Mouse (Mus musculus): Measurements from ENCODE around the gene Carm1.
"Not testable (repeated sequence)": the region's sequence is repeated elsewhere in the genome, so short reads cannot be mapped to it uniquely, and the experiment has no call there.

The Carm1 gene

DNA sequence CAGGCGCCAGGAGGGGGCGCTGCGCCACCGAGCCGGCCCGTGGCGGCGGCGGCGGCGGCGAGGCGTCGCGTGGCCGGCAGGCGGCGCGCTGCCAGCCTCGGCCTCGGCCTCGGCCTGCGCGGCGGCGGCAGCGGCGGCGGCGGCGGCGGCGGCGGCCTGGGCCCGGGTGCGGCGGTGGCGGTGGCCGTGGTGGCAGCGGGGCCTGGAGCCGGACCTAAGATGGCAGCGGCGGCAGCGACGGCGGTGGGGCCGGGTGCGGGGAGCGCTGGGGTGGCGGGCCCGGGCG is at the start of gene Carm1:
Gene Carm1 (plus strand): TSS at position 106 of the 286 bp plus-strand sequence.
- peak in 1 of 2 experiments; percentile 56 for DNase-seq (ENCODE audit: low spot score in 2 of 2)

DNA sequence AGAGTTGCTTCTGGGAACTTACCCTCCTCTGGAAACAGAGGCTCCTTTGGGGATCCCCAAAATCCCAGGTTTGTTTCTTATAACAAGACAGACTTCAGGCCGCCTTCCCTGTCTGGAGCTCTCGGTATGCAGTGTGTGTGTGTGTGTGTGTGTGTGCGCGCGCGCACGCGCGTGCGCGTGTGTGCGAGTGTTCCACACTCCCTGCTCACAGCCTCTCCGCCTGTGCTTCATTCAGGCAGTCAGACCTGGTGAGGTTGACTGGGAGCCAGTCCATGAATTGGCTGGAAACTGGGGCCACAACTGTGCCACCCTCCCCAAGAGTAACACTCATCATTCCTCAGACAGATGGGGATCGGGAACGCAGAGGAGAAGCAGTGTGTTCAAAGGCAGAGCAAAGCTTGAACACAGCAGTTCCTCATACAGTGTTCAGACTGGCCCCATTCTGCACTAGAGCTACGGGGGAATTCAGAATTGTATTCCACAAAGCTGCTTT is 49.6 kb upstream of the Carm1 start:
- no peak for DNase-seq (ENCODE audit: low spot score in 2 of 2)

DNA sequence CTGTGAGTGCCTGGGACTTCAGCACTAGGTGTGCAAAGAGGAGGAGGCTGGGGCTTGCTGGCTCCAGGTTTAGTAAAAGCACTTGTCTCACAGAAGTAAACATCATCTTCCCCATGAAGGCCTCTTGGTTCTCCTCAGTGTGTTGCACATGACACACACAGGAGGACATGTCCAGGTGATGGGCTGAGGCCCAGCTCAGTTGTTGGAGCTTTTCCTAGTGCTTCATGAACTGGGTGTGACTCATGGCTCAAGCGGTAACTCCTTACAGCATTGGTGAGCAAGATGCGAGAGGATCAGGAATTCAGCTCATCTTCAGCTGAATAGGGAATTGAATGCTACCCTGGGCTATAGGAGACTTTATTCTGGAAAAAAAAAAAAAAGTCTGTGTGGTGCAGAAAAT is 49.0 kb upstream of the Carm1 start:
- no peak for DNase-seq (ENCODE audit: low spot score in 2 of 2)

DNA sequence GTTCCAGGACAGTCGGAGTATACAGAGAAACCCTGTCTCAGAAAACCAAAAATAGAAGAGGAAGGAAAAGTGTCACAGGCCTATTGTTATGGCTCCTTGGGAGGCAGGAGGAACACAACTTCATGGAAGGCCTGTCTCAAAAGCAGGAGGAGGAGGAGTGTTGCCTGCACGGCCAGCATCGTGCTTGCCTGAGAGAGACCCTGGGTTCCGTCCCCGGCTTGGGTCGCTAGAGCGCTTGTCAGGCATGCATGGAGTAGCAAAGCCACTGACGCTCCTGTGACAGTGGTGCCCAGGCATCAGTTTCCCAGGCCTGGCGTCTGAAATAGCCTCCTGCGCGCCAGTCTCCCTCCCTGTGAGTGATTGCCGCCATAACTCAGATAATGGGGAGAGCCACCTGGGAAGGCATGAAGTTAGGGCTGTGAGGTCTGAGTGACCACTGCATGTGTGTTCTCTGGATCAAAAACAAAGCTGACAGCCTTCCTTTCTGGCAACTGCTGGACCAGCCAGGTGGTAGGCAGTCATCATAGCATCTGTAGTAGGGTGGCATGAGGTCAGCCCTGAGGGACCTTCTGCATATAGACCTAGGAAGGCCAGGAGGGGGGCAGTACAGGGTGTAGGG is 48.3 kb upstream of the Carm1 start:
- DNase-seq (ENCODE audit: low spot score in 2 of 2) = no peak

DNA sequence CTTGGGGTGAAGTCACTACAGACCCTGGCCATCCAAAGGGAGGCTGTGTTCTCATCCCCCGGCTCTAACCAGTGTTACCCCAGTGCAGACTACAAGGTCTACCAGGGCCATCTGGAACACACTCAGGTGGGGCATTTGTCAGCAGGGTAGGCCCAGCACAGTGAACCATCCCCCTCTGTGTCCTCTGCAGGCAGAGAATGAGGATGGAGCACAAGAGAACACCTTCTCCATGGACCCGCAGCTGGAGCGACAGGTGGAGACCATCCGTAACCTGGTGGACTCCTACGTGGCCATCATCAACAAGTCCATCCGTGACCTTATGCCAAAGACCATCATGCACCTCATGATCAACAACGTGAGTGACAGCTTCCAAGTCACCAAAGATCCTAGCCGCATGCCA is 43.3 kb upstream of the Carm1 start:
- DNase-seq (ENCODE audit: low spot score in 2 of 2) = no peak

DNA sequence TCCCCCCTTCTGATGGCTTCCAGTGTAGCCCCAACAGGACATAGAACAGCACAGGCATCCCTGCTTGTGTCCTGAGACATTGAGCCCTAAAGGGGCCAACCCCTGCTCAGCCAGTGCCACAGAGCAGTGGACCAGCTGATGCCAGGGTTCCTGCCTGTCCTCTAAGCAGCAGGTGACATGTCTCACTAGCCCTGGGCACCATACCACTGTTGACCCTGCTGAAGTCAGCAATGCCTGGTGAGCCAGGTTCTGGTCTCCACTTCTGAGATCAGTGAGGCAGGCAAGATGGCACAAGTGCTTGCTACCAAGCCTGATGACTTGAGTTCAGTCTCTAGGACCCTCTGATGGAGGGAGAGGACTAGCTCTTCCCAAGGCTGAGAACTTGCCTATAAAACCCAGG is 40.9 kb upstream of the Carm1 start:
- no peak for DNase-seq (ENCODE audit: low spot score in 2 of 2)

DNA sequence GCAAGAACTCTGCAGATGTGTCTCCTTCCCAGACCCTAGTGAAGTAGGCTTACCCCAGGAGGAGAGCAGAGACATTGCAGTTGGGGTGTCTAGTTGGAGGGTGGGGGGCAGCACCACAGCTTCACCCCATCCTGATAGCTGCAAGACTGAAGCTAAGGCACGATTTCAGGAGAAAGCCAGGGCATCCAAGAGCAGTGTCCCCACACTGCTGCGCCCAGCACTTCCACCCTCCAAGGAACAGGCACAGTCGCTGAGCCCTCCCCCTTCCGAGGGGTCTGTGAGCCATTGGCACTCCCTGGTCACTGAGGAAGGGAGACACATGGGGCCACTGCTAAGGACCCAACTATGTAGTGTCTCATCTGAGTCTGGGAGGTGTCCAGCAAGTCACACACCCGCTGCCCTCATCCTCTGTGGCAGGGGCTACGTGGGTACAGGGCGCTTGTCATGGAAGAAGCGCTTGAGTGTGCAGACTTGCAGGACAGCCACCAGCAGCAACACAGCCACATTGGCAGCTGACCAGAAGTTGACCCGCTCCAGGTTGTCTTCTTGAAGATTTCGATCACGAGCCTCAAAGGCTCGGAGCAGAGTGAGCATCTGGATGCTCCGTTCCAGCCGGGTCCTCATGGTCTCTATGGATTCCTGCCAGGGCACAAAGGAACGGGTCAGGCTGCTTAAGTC is 38.8 kb upstream of the Carm1 start:
- no peak for DNase-seq (ENCODE audit: low spot score in 2 of 2)

DNA sequence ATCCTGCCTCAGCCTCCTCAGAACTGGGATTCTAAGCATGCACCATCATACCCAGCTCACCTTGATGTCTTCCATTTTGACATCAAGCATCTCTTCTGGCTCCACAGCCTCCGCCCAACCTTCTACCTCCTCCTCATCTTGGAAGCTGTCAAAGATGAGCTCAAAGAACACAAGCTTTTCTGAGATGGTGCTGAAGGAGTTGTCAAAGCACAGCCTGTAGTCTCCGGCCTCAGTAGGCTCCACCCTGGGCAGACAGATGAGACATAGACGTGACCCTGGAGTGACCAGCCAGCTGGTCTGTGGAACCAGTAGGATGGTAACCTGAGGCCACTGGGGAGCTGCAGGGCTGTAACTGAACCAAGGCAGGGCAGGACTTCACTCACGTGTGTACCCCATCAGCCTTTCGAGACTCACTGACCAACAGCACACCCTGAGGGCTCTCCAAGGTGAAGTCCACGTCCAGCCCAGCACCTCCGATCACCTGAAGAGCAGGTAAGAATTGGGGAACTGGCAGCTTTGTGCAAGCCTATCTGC is 37.8 kb upstream of the Carm1 start:
- no peak for DNase-seq (ENCODE audit: low spot score in 2 of 2)

DNA sequence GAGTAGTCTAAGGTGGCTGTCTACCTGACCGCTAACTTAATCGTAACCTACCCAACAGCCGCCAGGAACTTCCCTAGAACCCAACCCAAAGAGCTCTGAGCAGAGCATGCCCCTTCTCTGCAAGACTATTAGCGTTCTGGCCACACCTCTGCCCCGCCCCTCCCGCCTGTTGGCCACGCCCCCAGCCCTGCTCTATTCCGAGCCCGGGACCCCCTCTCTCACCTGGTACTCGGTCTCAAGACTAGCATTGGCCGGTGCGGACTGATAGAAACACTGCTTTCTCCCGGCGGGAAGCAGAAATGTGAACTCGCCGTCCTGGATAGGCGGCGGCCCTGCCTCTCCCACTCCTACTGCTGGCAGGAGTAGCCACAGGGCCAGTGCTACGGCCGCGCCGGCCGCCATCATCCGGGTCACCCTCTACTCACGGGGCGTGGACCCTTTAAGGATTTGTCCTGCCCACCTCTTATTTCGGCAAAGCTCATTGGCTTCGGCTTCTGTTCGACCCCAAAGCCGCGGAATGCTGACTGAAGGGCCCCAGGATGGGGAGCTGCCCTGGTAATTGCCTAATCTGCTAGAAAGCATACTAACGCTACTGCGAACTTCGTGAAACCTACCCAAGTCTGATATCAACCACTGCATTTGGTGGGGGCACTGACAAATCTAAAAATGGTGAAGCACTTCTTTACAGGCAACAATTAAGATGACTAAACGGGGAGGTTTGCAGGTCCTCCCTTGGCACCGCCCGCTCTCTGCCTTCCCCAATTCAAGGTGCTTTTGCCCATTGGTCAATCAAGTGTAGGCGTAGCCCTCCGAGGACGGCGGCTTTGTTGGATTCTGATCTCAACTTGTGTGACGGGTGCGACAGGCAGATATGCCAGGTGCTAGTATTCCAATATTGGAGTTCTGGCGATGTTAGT is 36.7 kb upstream of the Carm1 start, which contains the start of gene Tmed1:
Gene Tmed1 (minus strand): TSS at position 481 of the 917 bp plus-strand sequence.
- peak; percentile 91 for DNase-seq (ENCODE audit: low spot score in 2 of 2)

DNA sequence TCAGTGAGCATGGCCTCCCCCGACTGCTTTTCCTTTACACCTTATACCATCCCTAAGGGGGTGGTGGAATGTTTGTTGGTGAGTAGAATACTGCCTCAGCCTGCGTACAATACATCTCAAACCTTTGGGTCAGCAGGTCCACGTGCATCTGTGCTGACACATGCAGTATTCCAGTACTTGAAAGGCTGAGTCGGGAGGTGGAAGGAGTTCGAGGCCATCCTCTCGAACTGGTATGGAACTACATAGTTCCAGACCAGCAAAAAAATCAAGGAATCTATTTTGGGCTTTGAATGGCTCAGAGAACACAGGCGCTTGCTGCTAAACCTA is 36.0 kb upstream of the Carm1 start:
- no peak for DNase-seq (ENCODE audit: low spot score in 2 of 2)

DNA sequence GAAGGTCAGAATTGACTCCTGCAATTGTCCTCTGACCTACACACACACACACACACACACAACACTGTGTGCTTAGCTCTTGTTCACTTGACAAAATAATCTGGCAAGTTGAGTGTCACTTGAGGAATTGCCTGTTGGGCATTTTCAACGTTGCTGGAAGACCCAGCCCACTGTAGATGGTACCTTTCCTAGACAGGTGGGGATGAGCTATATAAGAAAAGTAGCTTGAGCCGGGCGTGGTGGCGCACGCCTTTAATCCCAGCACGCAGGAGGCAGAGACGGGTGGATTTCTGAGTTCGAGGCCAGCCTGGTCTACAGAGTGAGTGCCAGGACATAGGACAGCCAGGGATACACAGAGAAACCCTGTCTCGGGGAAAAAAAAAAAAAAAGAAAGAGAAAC is 35.6 kb upstream of the Carm1 start:
- DNase-seq (ENCODE audit: low spot score in 2 of 2) = no peak

DNA sequence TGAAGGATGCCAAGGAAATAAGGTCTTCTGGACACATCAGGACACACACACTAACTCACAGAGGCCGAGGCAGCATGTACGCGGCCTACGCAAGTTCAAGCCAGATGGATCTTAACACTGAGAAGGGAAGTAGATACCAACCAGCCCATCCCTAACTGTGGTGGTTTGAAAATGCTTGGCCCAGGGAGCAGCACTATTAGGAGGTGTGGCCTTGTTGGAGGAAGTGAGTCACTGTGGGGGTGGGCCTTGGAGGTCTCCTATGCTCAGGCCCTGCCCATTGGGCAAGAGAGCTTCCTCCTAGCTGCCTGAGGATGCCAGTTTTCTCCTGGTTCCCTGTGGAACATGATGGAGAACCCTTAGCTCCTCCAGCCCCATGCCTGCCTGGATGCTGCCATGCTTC is 33.2 kb upstream of the Carm1 start:
- DNase-seq (ENCODE audit: low spot score in 2 of 2) = no peak

DNA sequence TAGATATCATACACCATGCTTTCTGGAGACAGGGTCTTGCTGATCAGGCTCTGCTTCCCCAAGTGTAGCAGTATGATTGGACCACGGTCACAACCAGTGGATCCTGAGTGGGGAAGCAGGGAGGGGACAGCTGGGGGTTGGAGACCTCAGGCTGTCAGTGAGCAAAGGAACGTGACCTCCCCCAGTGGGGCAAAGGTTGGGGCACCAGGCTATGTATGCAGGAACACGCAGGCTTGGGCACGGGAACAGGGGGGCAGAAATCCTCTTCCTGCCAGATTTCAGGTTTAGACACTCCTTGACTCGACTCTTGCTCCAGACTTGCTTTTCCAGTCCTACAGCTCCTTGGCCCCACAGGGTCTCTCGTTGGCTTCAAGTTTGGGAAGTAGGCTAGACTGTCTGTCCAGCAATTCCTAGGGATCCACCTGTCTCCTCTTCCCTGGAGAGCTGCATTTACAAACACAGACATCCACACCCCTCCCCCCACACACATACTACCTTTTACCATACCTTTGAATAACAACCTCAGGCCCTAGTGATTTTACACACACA is 28.7 kb upstream of the Carm1 start:
- DNase-seq (ENCODE audit: low spot score in 2 of 2) = no peak

DNA sequence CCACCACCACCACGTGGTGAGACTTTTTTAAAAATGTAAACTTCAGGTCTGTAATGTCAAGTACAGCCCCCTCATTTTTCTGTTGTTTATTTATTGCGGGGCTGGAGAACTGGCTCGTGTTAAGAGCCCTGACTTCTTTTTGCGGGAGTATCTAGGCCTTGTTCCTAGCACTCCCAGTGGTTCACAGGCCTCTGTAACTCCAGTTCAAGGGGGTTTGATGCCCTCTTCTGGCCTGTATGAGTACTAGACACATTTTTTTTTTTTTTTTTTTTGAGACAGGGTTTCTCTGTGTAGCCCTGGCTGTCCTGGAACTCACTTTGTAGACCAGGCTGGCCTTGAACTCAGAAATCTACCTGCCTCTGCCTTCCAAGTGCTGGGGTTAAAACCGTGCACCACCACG is 28.0 kb upstream of the Carm1 start:
- DNase-seq (ENCODE audit: low spot score in 2 of 2) = not testable (repeated sequence)

DNA sequence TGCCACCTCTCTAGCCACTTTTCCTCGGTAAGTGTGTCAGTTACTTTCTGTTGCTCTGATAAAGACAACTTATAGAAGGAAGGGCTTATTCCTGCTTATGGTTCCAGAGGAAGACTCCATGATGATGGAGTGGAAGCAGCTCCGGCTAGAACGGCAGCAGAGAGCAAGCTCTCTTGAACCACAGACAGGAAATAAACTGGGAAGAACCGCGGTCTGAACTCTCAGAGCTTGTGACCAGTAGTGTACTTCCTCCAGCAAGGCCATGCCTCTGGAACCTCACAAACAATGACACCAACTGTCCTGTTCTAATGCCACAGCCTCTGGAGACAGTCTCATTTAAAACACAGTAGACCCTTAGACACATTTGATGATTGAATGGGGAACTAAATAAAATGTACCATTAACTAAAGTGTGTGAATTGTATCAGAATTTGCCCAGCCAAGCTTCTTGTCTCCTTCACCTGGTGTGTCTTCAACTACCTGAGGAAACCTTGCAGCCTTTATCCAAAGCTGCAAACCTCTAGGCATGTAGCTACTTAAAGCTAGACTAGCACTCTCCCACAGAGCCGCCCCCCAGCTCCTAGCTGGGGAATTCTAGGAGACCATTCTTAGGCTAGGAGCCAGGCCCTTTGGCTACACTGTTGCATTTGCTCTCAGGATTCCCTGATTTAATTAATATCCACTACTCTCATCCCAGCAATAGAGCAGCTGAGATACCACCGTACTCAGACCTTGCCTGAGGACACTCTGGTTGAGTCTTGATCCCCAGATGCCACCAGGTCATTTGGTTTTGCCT is 21.4 kb upstream of the Carm1 start:
- no peak for DNase-seq (ENCODE audit: low spot score in 2 of 2)

DNA sequence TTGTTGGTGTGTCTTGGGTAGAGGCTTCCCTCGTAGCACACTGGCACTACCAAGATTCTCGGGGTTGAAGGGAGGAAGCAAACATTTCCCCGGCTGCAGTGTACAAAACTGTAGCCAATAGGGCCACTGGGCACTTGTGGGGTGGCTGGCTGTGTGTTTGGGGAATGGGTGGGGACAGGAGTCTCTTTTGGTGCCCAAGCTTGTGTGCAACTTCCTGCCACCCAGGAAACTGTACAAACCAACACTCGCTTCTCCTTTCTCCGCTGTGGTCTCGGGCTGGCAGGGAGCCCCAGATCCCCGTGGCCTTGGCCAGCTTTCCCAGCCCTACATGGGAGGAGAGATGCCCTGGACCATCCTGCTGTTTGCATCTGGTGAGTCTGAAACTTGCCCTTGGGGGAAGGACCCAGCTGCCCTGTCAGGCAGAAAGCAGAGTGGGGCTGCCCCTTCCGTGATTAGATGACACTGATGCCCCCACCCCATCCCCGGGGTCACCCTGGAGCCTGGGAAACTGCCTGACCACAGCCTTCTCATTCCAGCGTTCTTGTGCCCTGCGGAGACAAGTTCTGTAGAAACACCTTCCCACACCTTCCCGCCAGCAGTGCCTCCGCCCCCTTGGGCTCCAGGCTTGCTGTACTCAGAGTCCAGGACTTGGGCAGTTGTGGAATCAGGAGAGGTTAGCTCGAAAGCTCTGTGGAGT is 20.6 kb upstream of the Carm1 start, which contains the start of gene AB124611:
Gene AB124611 (plus strand): TSS at position 240 of the 697 bp plus-strand sequence.
- DNase-seq (ENCODE audit: low spot score in 2 of 2) = no peak

DNA sequence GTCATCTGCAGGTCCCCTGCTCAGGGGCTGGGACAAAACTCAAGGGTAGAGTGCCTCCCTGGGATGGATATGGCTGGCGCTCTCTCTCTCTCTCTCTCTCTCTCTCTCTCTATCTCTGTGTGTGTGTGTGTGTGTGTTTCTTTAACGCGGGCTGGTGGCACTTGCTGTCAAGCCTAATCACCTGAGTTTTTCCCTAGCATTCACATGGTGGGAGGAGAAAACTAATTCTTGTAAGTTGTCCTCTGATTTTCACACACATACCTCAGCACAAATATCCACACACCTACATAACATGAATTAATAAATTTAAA is 20.1 kb upstream of the Carm1 start:
- DNase-seq (ENCODE audit: low spot score in 2 of 2) = no peak

DNA sequence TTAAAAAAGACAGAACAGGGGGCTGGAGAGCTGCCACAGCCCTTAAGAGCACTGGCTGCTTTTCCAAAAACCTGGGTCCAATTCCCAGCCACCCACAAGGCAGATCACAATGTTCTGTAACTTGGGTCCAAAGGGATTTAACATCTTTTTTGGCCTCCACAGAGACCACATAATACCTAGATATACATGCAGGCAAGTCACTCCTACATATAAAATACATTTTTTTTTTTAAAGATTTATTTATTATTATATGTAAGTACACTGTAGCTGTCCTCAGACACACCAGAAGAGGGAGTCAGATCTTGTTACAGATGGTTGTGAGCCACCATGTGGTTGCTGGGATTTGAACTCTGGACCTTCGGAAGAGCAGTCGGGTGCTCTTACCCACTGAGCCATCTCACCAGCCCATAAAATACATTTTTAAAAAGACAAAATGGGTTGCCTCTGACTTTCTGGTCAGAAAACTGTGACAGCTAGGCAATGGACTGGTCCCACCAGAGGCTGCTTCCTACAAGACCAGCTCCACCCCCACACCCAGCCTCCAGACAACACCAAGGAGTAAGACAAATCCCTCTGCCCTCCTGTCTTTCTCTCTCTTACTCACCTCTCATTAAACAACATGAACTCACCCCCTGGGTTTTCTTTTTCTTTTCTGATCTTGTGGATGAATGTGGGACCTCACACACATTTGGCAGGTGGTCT is 19.4 kb upstream of the Carm1 start:
- no peak for DNase-seq (ENCODE audit: low spot score in 2 of 2)

DNA sequence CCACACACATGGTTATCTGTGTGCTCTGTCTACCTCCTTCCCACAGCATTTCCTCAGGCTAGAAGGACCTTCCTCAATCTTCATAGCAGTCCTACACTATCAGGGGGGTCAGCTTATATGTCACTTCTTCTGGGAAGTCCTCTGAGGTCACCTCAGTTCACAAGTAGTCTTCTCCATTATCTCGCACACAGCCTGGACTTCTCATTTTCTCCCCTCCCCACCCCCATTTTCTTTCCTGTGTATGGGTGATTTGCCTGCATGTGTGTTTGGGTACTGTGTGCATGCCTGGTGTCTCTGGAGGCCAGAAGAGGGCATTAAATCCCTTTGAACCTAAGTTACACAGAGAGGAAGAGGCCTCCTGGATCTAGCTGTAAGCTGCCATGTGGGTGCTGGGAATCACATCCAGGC is 18.8 kb upstream of the Carm1 start:
- no peak for DNase-seq (ENCODE audit: low spot score in 2 of 2)

DNA sequence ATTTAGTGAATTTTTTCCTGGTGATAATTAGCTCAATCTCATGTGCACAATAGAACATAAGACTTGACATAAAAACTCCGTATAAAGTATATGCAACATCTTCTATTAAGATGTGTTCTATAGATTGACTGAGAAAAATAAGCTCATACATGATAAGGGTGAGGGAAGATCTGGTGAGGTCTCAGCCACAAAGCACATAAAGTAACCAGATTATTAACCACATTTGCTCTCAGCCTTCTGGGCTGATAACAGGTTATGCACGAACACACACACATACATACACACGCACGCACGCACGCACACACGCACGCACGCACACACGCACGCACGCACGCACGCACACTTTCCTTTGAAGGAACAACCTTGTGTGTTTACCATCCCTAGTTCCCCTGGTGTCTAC is 10.2 kb upstream of the Carm1 start:
- no peak for DNase-seq (ENCODE audit: low spot score in 2 of 2)

All from urinary bladder, adult 18-20 months (tissue).